8 mouse cellular contexts compared by ENCODE assay signal in the genomic region with DNA sequence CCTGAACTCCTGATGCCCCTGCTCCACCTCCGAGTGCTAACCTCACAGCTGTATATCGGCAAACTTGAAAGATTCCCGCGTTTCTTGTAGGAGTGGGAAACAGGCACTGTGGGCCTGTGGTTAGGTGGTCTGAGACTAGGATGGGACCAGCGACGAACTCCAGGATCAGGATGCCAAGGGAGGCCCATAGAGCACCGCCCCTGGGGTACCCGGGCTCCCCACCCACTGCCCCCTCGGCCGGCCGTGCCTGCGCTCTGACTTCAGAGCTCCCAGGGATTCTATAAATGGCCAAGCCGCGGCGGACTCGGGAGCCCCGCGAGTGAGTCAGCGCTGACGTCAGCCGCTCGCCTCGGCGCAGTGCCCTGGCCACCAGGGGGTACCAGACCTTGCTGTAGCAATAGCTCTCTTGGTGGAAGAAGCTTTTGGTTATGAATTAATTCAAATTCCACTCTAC. TPM values are rescaled to one million over a fixed set of nuclear protein-coding genes. Genes with fewer than 3 reads are reported as not detected.
A peak's percentile ranks its signal among the peaks of the same experiment; 100 is the strongest.
DNase-seq lines count a peak whose midpoint lies in the region; ATAC-seq and TF ChIP-seq lines count a peak whose summit lies in the region.

No protein-coding gene starts in this region.

- H3K27me3 ChIP-seq in MEL (ENCODE audit: control insufficient read depth in 1 of 2, insufficient read depth in 2 of 2, low read length in 2 of 2): no peaks in the 10 kb centered on the region
- H3K27me3 ChIP-seq in cerebellum, adult 2 months (ENCODE audit: control insufficient read depth, insufficient read depth, low read length): no peaks in the 10 kb centered on the region; the same call in 1 of the 2 replicates
- H3K27me3 ChIP-seq in forebrain, embryonic 16.5 days (replicated peaks; ENCODE audit: control insufficient read depth, insufficient read depth, low read length): peaks cover 27% of the 10 kb centered on the region
- H3K27me3 ChIP-seq in lung, postnatal 0 days (replicated peaks; ENCODE audit: insufficient read depth, low read length): peaks cover 15% of the 10 kb centered on the region

- H3K4me2 ChIP-seq in forebrain, embryonic 16.5 days (ENCODE audit: low read length): peak overlapping the region; percentile 69
- H3K4me2 ChIP-seq in lung, postnatal 0 days (replicated peaks; ENCODE audit: low read depth, low read length): peak overlapping the region; percentile 51

- DNase-seq in MEL (ENCODE audit: low read depth, low spot score): peak; percentile 98
- peak; percentile 94 to 95 for DNase-seq in cerebellum, adult 2 months
- peak; percentile 86 to 87 for DNase-seq in heart, postnatal 36 days
- DNase-seq in layer of hippocampus, adult 9-11 months: peak; percentile 62
- DNase-seq in lung, postnatal 0 days (ENCODE audit: low spot score): peak; percentile 87
- DNase-seq in ovary, postnatal 10 days (ENCODE audit: low spot score): peak; percentile 55
- peak; percentile 65 to 80 for DNase-seq in thymus, postnatal 10 days (ENCODE audit: low spot score in 2 of 2)

- peaks cover 0 to 2% of the 10 kb centered on the region in 2 experiments; a peak in 1 of 4 replicates for H3K36me3 ChIP-seq in MEL (ENCODE audit: control insufficient read depth in 1 of 2, insufficient read depth in 2 of 2, low read length in 2 of 2)
- no peaks in the 10 kb centered on the region for H3K36me3 ChIP-seq in forebrain, embryonic 16.5 days (ENCODE audit: control insufficient read depth, insufficient read depth)
- H3K36me3 ChIP-seq in lung, postnatal 0 days (ENCODE audit: insufficient read depth, low read length): no peaks in the 10 kb centered on the region

- peak; percentile 70 for TF ChIP-seq RAD21 in MEL (IDR thresholded peaks at IDR 0.05; ENCODE audit: low read depth, low read length)

- H3K4me1 ChIP-seq in MEL (ENCODE audit: control insufficient read depth in 1 of 2, insufficient read depth in 2 of 2, low read length in 2 of 2): peaks cover 0 to 5% of the 10 kb centered on the region in 2 experiments; a peak in 2 of 4 replicates
- peaks cover 3% of the 10 kb centered on the region; the same call in 1 of the 2 replicates for H3K4me1 ChIP-seq in cerebellum, adult 2 months (ENCODE audit: control insufficient read depth, insufficient read depth, low read length)
- H3K4me1 ChIP-seq in forebrain, embryonic 16.5 days (replicated peaks; ENCODE audit: control insufficient read depth, insufficient read depth, low read length): peaks cover 3% of the 10 kb centered on the region; the same call in 1 of the 2 replicates
- peaks cover 3% of the 10 kb centered on the region; the same call in 1 of the 2 replicates for H3K4me1 ChIP-seq in lung, postnatal 0 days (ENCODE audit: insufficient read depth, low read depth, low read length)

- peak overlapping the region; percentile 33 to 38; a peak in 3 of 4 replicates for H3K4me3 ChIP-seq in MEL (ENCODE audit: control insufficient read depth in 1 of 2, insufficient read depth in 1 of 2, low read depth in 2 of 2, low read length in 2 of 2)
- peak overlapping the region; percentile 43 for H3K4me3 ChIP-seq in cerebellum, adult 2 months (replicated peaks; ENCODE audit: insufficient read depth, low read depth, low read length)
- peak overlapping the region; percentile 39 for H3K4me3 ChIP-seq in forebrain, embryonic 16.5 days (replicated peaks; ENCODE audit: low read length)
- H3K4me3 ChIP-seq in lung, postnatal 0 days (ENCODE audit: low read depth, low read length): no peak overlapping the region; the same call in 1 of the 2 replicates

- 1% methylated on average over 24 of the region's 24 CpGs for WGBS in cerebellum, adult 2 months
- WGBS in forebrain, embryonic 16.5 days: 1% methylated on average over 24 of the region's 24 CpGs
- 1% methylated on average over 24 of the region's 24 CpGs for WGBS in lung, postnatal 0 days

- H3K9me3 ChIP-seq in MEL (replicated peaks; ENCODE audit: insufficient read depth, low read length): no peaks in the 10 kb centered on the region
- H3K9me3 ChIP-seq in forebrain, embryonic 16.5 days (ENCODE audit: control insufficient read depth, low read length): no peaks in the 10 kb centered on the region
- no peaks in the 10 kb centered on the region for H3K9me3 ChIP-seq in lung, postnatal 0 days (ENCODE audit: low read length)

- no peak overlapping the region for H3K27ac ChIP-seq in MEL (ENCODE audit: control insufficient read depth, low read depth, low read length)
- peak overlapping the region; percentile 45; the same call in 1 of the 2 replicates for H3K27ac ChIP-seq in cerebellum, adult 2 months (ENCODE audit: insufficient read depth, low read length)
- no peak overlapping the region for H3K27ac ChIP-seq in forebrain, embryonic 16.5 days (ENCODE audit: low read length)
- H3K27ac ChIP-seq in lung, postnatal 0 days (ENCODE audit: low read length): no peak overlapping the region

- TF ChIP-seq EP300 in MEL (IDR thresholded peaks at IDR 0.05; ENCODE audit: low read depth in 1 of 2, low read length in 2 of 2): no peak
- no peak for TF ChIP-seq EP300 in lung, postnatal 0 days (IDR thresholded peaks at IDR 0.05)

- peak; percentile 92 to 97 (median 97) for TF ChIP-seq CTCF in MEL (IDR thresholded peaks at IDR 0.05 in 2 of 3, conservative IDR thresholded peaks at IDR 0.05 in 1 of 3; ENCODE audit: control insufficient read depth in 1 of 3, insufficient read depth in 1 of 3, low read depth in 2 of 3, low read length in 3 of 3, poor library complexity in 1 of 3, severe bottlenecking in 1 of 3)
- peak; percentile 57; the same call in 1 of the 2 replicates for TF ChIP-seq CTCF in cerebellum, adult 2 months (IDR thresholded peaks at IDR 0.05; ENCODE audit: borderline replicate concordance, insufficient read depth, low read depth, low read length)
- TF ChIP-seq CTCF in lung, postnatal 0 days (IDR thresholded peaks at IDR 0.05): peak; percentile 85

- peak; percentile 60 to 68; a peak in 3 of 4 replicates for TF ChIP-seq POLR2A in MEL (IDR thresholded peaks at IDR 0.05; ENCODE audit: control insufficient read depth in 1 of 2, insufficient read depth in 1 of 2, low read depth in 1 of 2, low read length in 2 of 2, poor library complexity in 1 of 2)
- no peak for TF ChIP-seq POLR2A in cerebellum, adult 2 months (IDR thresholded peaks at IDR 0.05; ENCODE audit: borderline replicate concordance, insufficient read depth, low read length)

- H3K79me2 ChIP-seq in MEL (ENCODE audit: control insufficient read depth, insufficient read depth, low read length, poor library complexity): no peaks in the 10 kb centered on the region

- intact Hi-C loops in heart, postnatal 36 days (cut with DNase I): no loop called here

- ATAC-seq in forebrain, embryonic 16.5 days: peak; percentile 61; the same call in 1 of the 2 replicates
- ATAC-seq in lung, postnatal 0 days: peak; percentile 87

- H3K9ac ChIP-seq in MEL (ENCODE audit: control insufficient read depth, low read depth, low read length, poor library complexity, severe bottlenecking): peak overlapping the region; percentile 60
- H3K9ac ChIP-seq in forebrain, embryonic 16.5 days (replicated peaks; ENCODE audit: low read depth, low read length): peak overlapping the region; percentile 53
- H3K9ac ChIP-seq in lung, postnatal 0 days (replicated peaks; ENCODE audit: low read depth): no peak overlapping the region

TF ChIP-seq in MEL, 35 proteins besides CTCF, POLR2A, EP300 and RAD21 (continues in another document):
- TF ChIP-seq ETS1 (IDR thresholded peaks at IDR 0.05; ENCODE audit: low read depth, low read length): peak; percentile 71; the same call in 1 of the 2 replicates

RNA-seq across cellular contexts. Expression of gene Cnn1, which starts 3.1 kb away (rescaled TPM):
- total RNA-seq in MEL (2012; rRNA removed): 0.10 and 0.19 TPM in 2 replicates
- polyA plus RNA-seq in MEL (2012; ENCODE audit: insufficient read depth in 1 of 2, insufficient read length in 2 of 2, low read depth in 1 of 2, low replicate concordance in 2 of 2, missing spikeins in 1 of 2): under 1 TPM in 1 of 2 experiments, not detected in 1; 0.06 TPM
- polyA plus RNA-seq in cerebellum, adult 2 months (2012; rRNA removed): 1.6 and 1.8 TPM in 2 replicates
- 0.60 and 0.78 TPM in 2 replicates for polyA plus RNA-seq in forebrain, embryonic 16.5 days (2015; fragmentation: Nextera tagmentation; extraction: Ambion mirVana)
- total RNA-seq in heart, postnatal 36 days (2021): 1 to 10 TPM; 7.3 to 8.8 TPM
- polyA plus RNA-seq in lung, postnatal 0 days (2015; fragmentation: Nextera tagmentation; extraction: Ambion mirVana): 43.7 and 64.8 TPM in 2 replicates

RNA-seq across cellular contexts. Expression of gene Ecsit, which starts 10.6 kb away (rescaled TPM):
- total RNA-seq in MEL (2012; rRNA removed): 167 and 183 TPM in 2 replicates
- 100 to 1,000 TPM in 1 of 2 experiments, 10 to 100 TPM in 1; 87.6 to 211 TPM for polyA plus RNA-seq in MEL (2012; ENCODE audit: insufficient read depth in 1 of 2, insufficient read length in 2 of 2, low read depth in 1 of 2, low replicate concordance in 2 of 2, missing spikeins in 1 of 2)
- polyA plus RNA-seq in cerebellum, adult 2 months (2012; rRNA removed): 85.2 and 90.2 TPM in 2 replicates
- 62.5 and 67.4 TPM in 2 replicates for polyA plus RNA-seq in forebrain, embryonic 16.5 days (2015; fragmentation: Nextera tagmentation; extraction: Ambion mirVana)
- 100 to 1,000 TPM; 103 to 106 TPM for total RNA-seq in heart, postnatal 36 days (2021)
- 21.3 and 21.9 TPM in 2 replicates for polyA plus RNA-seq in lung, postnatal 0 days (2015; fragmentation: Nextera tagmentation; extraction: Ambion mirVana)

RNA-seq across cellular contexts. Expression of gene Elof1, which starts 21.1 kb away (rescaled TPM):
- 390 and 421 TPM in 2 replicates for total RNA-seq in MEL (2012; rRNA removed)
- polyA plus RNA-seq in MEL (2012; ENCODE audit: insufficient read depth in 1 of 2, insufficient read length in 2 of 2, low read depth in 1 of 2, low replicate concordance in 2 of 2, missing spikeins in 1 of 2): 100 to 1,000 TPM in 1 of 2 experiments, not detected in 1; 505 TPM
- 125 and 130 TPM in 2 replicates for polyA plus RNA-seq in cerebellum, adult 2 months (2012; rRNA removed)
- 147 and 168 TPM in 2 replicates for polyA plus RNA-seq in forebrain, embryonic 16.5 days (2015; fragmentation: Nextera tagmentation; extraction: Ambion mirVana)
- total RNA-seq in heart, postnatal 36 days (2021): 10 to 100 TPM; 37.1 to 37.8 TPM
- 188 and 191 TPM in 2 replicates for polyA plus RNA-seq in lung, postnatal 0 days (2015; fragmentation: Nextera tagmentation; extraction: Ambion mirVana)

RNA-seq across cellular contexts. Expression of gene Zfp653, which starts 24.7 kb away (rescaled TPM):
- total RNA-seq in MEL (2012; rRNA removed): 16.7 and 19.2 TPM in 2 replicates
- polyA plus RNA-seq in MEL (2012; ENCODE audit: insufficient read depth in 1 of 2, insufficient read length in 2 of 2, low read depth in 1 of 2, low replicate concordance in 2 of 2, missing spikeins in 1 of 2): 10 to 100 TPM in 1 of 2 experiments, not detected in 1; 40.4 TPM
- polyA plus RNA-seq in cerebellum, adult 2 months (2012; rRNA removed): 45.4 and 48.3 TPM in 2 replicates
- polyA plus RNA-seq in forebrain, embryonic 16.5 days (2015; fragmentation: Nextera tagmentation; extraction: Ambion mirVana): 20.7 and 22.4 TPM in 2 replicates
- total RNA-seq in heart, postnatal 36 days (2021): 1 to 10 TPM; 4.4 to 5.2 TPM
- polyA plus RNA-seq in lung, postnatal 0 days (2015; fragmentation: Nextera tagmentation; extraction: Ambion mirVana): 8.8 and 8.9 TPM in 2 replicates

RNA-seq across cellular contexts. Expression of gene Gm49318, which starts 24.8 kb away (rescaled TPM):
- not detected in 2 replicates for total RNA-seq in MEL (2012; rRNA removed)
- not detected for polyA plus RNA-seq in MEL (2012; ENCODE audit: insufficient read depth in 1 of 2, insufficient read length in 2 of 2, low read depth in 1 of 2, low replicate concordance in 2 of 2, missing spikeins in 1 of 2)
- polyA plus RNA-seq in cerebellum, adult 2 months (2012; rRNA removed): not detected in 2 replicates
- not detected in 2 replicates for polyA plus RNA-seq in forebrain, embryonic 16.5 days (2015; fragmentation: Nextera tagmentation; extraction: Ambion mirVana)
- total RNA-seq in heart, postnatal 36 days (2021): not detected
- polyA plus RNA-seq in lung, postnatal 0 days (2015; fragmentation: Nextera tagmentation; extraction: Ambion mirVana): not detected in 2 replicates

Comparison
In these comparisons a context has a peak if more than half of its experiments do, and no peak if none do; other contexts are left out.
1. RNA of gene Cnn1, which starts 3.1 kb away (polyA plus RNA-seq): 43.7 to 64.8 TPM in lung, postnatal 0 days; 1.6 to 1.8 TPM in cerebellum, adult 2 months, 0.60 to 0.78 TPM in forebrain, embryonic 16.5 days and 0.06 TPM in MEL; every median in the first group is over 10 times any median in the second.
2. Peak in every context shown above with its lines, with median percentiles within 50 percentile points of each other: DNase-seq and CTCF ChIP-seq.